Mouse (Mus musculus): ENCODE results near the gene Cfap73.

Gene Cfap73

GRCm38 (mm10) chr5:120586741-120587615, 47.1 kb downstream of the Cfap73 start:
- no peak for DNase-seq (ENCODE audit: low spot score)

GRCm38 (mm10) chr5:120584968-120585367, 49.1 kb downstream of the Cfap73 start:
- DNase-seq (ENCODE audit: low spot score): no peak

- no peak for DNase-seq (ENCODE audit: low spot score)
These were observed 50.5 kb downstream of the Cfap73 start for GRCm38 (mm10) chr5:120583511-120583910.

GRCm38 (mm10) chr5:120582002-120582401, 52.0 kb downstream of the Cfap73 start:
- DNase-seq (ENCODE audit: low spot score): no peak

- no peak for DNase-seq (ENCODE audit: low spot score)
These were observed 54.0 kb downstream of the Cfap73 start for GRCm38 (mm10) chr5:120579898-120580626.

- DNase-seq (ENCODE audit: low spot score): no peak
These were observed 54.7 kb downstream of the Cfap73 start for GRCm38 (mm10) chr5:120579211-120579897.

- DNase-seq (ENCODE audit: low spot score): no peak
These were observed 55.4 kb downstream of the Cfap73 start for GRCm38 (mm10) chr5:120578504-120579081.
